Mouse (Mus musculus) kidney, adult 8-10 months (tissue): ENCODE results near the gene Cdca3.
"Not testable (repeated sequence)": the region's sequence is repeated elsewhere in the genome, so short reads cannot be mapped to it uniquely, and the experiment has no call there.

Experiments
- DNase-seq, 2 experiments: peaks; one replicate each; pipeline ENCODE4 v3.0.0; 2022

Gene Cdca3

DNA sequence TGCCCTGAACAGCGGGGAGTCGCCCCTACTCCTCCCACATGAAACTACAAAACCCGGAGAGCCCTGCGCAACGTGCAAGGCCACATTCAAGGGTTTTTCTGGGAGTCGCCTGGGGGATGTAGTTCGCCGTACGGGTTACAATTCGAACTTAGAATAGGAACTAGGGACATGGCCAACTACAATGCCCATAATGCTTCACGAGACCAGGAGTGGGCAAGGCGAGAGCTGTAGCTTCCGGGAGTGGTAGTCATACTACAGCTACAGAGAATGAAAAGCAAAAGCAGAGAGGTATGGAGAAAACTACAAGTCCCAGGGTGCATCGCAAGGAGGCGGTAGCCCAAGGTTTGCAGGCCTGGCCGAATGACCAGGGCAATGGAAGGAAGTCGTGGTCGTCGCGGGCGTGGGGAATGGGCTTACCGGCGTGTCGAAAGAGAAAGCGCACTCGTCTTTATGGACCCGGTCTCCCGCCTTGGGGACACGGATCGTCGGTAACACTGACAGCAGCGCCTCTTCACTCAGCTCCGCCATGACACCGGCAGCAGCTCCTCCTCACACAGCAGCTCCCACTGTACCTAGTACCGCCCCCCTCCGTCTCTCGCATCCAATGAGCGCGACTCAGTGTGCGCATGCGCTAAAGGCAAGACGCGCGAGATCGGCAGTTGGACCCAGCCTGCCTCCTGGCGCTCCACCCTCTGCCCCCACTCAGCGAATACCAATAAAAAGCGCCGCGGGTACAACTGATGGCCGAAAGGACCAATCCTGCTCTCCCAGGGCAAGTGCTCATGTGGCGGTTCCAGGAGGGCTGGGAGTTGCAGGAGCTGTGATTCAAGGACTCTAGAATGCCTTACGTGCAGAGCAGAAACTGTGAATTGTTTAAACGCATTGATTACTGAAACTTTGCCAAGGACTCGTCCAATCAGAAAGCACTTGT, at the start of gene Cdca3, which contains the start of gene Usp5:
Cdca3 (plus strand) TSS at position 680 of the 931 bp plus-strand sequence.
Usp5 (minus strand) TSS at position 617 of the 931 bp plus-strand sequence.
- DNase-seq = peak; percentile 98 to 100

DNA sequence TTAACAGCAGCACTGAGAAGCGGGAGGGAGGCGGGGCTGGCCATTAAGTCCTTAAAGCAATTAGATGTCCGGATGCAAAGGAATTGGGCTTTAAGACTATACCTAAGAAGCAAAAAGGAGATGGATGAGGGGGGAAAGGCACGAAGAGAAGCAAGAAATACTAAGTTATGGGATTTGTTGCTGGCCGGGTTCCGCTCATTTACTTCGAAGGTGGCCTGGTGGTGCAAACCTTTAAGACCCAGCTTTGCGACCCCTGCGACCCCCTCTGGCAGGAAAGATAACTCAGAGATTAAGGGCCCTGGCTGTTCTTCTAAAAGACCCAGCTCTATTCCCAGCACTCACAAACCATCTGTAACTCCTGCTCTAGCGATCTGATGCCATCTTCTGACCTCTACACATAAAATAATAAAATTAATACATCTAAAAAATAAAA, 49.3 kb upstream of the Cdca3 start:
- DNase-seq = peak in 1 of 2 experiments; percentile 50

DNA sequence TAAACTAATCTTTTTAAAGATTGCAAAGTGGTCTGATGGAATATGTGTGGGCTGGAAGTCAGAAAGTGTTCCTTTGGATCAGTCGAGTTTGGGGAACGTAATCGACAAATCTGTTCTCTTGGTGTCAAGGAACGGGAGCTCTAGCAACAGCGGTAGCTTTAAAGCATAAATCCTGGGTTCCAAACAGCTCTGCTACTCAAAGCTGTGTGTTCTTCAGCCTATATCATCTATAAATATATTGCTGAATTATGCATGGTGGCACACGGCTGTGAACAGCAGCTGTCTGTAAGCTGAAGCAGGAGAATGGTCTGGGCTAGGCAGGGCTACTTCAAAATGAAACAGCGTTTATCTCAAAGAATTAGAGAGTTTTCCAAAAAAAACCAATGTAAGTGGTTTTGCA, 48.4 kb upstream of the Cdca3 start:
- DNase-seq = no peak

DNA sequence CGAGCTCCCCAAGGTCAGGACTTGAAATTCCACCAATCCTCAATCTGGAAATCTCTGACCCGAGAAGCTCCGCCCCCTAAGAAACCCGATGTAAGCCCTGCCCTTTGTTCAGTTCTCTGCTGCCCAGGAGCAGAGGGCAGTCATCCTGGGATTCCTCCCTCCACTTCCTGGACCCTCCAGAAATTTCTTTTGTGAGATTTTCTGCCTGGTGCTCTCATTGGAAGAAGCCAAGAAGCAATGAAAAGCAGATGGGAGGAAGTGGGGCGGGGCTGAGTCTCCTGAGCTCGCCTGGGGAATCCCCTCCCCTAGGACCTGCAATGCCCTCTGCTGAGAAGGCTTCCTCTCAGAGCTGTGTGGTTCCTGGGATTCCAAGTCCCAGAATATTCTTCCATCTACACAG, 46.9 kb upstream of the Cdca3 start:
- peak in 1 of 2 experiments; percentile 47 for DNase-seq

DNA sequence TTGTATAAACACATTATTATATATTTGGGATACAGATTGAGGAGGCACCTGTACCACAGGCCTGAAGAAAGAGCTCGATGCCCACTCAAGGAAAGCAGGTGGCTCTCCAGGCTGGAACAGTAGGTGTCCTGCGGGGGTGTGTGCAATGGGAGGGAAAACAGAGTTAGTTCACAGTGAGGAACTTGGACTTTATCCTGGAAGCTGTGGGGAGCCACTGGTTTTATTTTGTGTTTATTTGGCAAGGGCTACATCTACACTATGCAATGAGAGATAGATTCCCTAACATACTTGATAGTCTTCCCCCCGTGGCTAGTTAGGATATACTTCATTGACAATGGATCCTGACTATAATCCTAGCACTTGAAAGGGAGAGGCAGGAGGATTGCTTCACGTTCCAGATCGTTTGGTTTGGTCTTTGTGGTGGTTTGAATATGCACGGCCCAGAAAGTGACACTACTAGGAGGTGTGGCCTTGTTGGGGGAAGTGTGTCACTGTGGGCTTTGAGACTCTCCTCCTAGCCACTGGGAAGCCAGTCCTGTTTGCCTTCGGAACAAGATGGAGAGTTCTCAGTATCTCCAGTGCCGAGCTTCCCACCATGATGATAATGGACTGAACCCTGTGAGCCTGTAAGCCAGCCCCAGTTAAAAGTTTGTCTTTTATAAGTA, 42.5 kb upstream of the Cdca3 start:
- peak; percentile 53 to 58 for DNase-seq

DNA sequence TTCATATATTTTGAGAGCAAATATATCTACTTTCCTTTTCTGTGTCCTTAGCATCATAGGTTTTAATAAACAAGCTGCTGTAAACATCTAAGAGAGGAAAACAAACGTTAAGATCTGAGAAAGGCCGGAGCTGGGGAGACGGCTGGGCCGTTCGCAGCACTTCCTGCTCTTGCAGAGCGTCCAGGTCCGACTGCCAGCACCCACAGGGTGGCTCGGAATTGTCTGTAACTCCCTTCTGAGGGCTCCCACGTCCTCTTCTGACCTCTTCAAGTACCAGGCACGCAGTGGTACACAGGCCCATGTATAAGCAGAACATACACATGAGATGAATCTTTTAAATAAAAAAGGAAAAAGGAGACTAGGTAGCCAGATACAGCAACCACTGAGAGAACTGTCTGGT, 41.6 kb upstream of the Cdca3 start:
- no peak for DNase-seq

DNA sequence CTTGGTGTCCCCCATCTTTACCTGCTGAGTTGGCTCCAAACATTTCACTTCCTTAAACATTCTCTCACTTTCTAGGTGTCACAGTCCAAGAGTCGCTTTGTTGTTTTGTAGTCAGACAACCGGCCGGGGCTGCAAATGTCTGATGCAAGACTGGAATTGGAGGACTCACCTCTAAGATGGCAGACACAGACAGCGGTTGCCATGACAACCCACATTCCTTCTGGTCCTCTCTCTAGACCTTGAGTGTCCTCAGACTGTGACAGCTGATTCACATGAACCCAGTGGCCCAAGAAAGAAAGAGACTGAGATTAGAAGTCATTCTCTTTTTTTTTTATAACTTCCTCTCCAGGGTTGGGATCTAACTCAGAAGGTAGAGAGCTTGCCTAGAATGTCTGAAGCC, 39.8 kb upstream of the Cdca3 start:
- no peak for DNase-seq

DNA sequence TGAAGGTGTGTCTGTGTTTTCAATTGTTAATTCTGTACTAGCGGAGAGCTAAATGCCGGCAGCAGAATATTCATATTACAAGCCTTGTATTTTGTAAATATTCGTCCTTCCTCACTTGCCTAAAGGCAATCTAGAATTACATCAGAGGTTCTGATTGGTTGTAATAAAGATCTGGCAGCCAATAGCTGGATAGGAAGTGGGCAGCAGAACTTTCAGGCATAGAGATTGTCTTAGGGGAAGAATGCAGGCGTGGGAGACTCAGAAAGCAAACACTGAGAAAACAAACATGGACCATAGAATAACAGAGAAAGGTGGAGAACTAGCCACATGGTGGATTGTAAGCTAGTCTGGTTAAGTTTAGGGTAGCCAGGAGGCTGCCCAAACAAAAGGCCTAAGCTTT, 39.2 kb upstream of the Cdca3 start:
- DNase-seq = no peak

DNA sequence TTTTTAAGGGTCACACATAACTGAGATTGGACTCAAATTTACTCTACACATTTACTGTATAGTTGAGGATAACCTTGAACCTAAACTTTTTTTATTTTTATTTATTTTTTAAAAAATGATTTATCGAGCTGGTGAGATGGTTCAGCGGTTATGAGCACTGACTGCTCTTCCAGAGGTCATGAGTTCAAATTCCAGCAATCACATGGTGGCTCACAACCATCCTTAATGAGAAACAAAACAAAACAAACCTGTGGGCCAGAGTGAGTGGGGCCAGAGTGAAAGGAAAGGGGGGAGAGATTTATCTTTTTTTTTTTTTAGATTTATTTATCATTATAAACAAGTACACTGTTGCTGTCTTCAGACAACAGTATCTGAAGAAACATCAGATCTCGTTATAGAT, 37.4 kb upstream of the Cdca3 start:
- peak in 1 of 2 experiments; percentile 60 for DNase-seq

DNA sequence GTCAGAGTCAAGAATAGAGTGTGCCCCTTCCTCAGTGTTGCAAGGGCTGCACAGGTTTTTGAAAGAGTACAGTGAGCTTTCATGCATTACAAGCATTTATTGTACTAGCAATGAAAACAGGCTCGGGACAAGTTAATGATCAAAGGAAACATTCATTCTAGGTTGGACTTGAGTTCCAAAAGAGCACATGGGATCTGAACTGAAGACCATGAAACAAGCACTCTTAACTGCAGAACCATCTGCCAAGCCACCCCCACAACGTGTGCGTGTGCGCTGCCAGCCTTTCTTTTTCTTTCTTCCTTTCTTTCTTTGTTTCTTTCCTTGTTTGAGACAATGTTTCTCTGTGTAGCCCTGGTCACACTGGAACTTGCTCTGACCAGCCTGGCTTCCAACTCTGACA, 33.6 kb upstream of the Cdca3 start:
- DNase-seq = peak; percentile 50 to 81

DNA sequence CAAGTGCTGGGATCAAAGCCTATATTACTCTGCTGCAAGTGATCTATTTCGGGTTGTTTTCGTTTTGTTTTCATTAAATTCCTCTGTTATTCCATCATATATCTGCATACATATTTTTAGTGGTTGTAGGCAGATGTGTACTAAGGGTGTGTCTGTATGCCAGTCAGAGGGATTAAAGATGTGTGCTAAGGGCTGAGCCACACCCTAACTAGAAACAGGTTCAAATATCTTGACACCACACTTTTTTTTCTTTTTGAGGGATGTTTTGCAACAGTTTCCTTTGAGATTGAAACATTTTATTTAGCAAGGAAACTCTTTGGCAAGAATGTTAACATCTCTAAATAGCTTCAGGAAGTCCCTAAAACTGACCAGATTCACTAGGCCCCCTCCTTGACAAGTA, 33.1 kb upstream of the Cdca3 start:
- DNase-seq = no peak

DNA sequence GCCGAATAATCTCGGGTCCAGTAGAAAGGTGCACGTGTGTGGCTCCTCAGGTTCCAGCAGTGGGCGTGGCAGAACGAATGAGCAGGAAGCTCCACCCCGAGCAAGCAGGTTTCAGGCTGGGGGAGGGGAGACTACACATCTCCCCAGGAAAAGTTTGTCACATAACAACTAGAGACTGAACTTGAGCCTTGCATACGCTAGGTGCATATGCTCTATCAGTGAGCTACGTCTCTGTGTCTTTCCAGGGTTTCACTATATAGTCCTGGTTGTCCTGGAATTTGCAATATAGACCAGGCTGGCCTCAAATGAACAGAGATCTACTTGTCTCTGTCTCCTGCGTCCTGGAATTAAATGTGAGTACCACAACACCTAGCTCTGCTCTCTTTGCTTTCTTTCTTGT, 26.9 kb upstream of the Cdca3 start:
- not testable (repeated sequence) for DNase-seq

DNA sequence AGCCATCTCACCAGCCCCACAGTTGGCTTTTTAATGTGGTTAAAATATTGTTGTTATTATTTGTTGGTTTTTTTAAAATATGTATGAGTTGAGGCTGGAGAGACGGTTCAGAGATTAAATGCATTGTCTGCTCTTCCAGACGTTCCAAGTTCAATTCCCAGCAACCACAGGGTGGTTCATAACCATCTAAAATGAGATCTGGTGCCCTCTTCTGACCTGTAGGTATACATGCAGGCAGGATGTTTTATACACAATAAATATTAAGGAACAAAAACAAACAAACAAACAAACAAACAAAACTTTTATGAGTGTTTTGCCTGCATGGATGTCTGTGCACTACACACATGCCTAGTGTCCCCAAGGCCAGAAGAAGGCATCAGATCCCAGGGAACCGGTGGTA, 26.3 kb upstream of the Cdca3 start:
- no peak for DNase-seq

DNA sequence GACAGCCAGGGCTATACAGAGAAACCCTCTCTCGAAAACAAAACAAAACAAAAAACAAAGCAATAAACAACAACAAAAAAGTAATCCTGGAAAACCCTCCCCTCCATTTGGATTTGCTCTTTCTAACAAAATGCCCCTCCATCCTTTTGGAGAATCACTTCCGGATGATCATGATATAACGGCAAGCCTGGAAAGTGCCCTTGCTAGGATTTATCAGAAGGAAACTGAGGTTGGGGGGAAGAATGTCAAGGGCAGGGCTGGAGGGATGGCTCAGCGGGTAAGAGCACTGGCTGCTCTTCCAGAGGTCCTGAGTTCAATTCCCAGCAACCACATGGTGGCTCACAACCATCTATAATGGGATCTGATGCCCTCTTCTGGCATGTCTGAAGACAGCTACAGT, 25.7 kb upstream of the Cdca3 start:
- DNase-seq = not testable (repeated sequence)

DNA sequence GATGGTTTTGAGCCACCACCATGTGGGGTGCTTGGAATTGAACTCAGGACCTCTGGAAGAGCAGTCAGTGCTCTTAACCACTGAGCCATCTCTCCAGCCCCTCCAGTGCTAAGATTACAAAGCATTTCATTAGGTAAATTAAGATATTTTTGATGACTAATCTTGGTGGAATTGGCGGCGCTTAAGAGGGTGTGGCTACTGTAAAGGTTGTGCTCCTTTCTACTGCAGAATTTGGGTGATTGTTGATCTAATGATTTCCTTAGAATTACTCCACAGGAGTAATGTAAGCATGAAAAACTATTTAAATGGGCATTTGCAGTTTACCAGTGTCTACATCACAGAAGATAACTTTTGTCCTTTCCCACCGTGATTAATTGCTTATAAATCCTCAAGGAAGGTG, 25.0 kb upstream of the Cdca3 start:
- no peak for DNase-seq

DNA sequence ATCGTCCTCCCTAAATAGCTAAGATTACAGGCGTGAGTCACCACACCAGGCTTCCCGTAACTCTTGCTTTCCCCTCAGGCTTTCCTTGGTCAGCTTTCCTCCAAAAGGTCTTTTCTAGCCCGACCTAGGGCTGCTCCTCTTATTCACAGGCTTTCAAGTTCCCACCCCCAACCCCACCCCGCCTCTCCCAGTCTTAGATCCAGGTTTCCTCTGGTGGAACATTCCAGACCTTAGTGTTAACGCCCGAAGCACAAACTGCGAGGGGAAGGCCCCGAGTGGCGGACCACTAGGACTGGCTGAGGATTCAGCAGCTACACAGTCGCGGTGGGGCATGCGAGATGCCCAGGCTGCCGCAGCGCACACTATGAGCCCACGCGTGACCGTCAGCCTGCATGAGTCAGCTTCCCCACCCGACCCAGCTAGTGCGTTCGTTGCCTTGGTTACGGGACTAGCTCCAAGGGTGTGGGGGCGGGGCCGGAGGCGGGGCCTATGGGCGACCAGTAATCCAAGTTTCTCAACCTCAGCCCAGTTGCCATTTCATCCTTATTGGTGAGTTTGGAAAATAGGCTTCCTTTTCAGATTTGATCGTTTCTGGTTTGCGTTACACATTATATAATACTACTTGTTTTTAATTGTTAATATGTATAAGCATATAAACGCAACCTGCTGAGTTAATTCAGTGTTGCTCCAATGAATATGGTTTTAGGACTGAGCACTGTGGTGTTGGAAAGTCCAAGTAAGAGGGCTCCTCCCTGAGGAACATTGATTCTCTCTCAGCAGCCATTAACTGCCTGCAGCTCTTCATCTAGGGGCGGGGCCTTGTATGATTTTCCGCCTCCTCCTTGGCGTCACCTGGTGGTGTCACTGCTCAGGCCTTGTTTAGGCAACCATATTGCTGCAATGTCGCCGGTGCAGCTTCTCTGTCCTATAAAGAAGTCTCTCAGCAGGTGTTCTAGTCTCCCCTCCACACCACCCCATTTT, 23.7 kb upstream of the Cdca3 start:
- DNase-seq = peak; percentile 97

DNA sequence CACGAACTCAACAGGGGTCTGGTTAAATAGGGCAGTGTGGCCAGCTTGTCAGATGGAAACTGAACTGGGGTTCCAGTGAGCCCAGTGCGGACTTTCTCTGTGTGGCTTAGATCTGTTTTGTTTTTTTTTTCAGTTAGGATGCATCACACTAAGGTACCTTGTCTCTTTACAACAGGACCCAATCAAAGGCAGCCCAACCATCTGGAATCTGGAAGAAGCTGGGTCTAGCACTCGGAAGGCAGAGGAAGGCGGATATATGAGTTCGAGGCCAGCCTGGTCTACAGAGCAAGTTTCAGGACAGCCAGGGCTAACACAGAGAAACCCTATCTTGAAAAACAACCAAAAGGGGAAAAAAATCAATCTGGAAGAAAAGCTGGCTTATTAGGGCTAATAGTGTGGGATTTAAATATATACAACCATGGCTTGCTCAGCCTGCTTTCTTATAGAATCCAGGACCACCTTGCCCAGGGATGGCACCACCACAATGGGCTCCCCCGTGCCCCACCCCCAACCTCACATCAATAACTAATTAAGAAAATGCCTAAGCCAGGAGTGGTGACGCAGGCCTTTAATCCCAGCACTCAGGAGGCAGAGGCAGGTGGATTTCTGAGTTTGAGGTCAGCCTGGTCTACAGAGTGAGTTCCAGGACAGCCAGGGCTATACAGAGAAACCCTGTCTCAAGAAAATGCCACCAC, 22.8 kb upstream of the Cdca3 start:
- DNase-seq = no peak

DNA sequence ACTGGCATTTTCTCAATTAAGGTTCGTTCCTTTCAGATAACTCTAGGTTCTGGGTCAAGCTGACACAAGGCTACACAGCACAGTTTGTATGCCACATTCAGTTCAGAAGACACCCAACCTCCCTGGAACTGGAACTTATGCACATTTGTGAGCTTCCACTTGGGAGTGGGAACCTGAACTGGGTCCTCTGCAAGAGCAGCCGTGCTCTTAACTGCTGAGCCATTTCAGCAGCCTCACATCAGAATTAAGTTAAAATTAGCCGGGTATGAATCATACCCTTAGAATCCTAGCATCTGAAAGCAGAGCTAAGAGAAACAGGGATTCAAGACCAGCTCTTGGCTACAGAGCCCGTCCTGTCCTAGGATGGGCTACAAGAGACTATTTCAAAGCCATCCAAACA, 22.0 kb upstream of the Cdca3 start:
- no peak for DNase-seq

DNA sequence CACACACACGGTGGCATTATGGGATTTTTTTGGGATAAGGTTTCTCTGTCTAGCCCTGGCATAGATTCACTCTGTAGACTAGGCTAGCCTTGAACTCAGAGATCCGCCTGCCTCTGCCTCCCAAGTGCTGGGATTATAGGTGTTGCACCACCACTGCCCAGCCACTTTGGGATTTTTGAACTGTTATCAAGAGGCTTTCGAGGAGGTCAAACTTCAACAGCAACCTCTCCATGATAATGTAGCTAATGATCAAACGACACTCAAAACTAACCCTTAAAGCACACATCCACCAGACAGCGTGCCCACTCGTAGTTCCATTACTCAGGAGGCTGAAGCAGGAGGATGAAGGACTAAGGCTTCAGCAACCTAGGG, 21.4 kb upstream of the Cdca3 start:
- DNase-seq = no peak

DNA sequence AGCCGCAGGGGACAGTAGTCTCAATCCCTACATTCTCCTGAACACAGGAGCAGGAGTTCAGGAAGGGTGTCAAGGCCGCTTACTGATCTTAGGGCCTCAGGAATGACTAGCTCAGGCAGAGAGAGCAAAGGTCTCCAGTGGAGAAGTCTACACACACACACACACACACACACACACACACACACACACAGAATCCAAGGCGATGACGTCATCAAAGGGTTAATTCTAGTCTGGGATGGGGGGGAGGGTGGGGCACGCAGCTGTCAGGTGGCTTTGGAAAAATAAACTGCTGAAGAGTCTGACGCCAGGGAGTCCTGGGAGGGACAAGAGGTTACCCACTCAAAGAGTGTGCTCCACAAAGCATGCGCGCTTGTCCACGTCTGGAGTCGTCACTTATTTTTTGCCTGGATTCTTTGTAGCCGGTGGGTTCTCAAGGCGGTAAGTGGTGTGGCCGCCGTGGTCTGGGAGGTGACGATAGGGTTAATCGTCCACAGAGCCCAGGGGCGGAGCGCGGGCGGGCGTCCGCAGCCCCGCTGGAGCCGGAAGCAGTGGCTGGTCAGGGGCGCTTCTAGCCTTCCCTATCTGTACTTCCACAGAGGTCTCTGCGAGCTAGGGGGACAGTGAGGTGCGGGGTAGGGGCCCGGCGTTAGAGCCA, 20.9 kb upstream of the Cdca3 start, which contains the start of gene Spsb2:
Spsb2 (plus strand) TSS at position 304 of the 655 bp plus-strand sequence.
- DNase-seq = peak; percentile 81 to 87

DNA sequence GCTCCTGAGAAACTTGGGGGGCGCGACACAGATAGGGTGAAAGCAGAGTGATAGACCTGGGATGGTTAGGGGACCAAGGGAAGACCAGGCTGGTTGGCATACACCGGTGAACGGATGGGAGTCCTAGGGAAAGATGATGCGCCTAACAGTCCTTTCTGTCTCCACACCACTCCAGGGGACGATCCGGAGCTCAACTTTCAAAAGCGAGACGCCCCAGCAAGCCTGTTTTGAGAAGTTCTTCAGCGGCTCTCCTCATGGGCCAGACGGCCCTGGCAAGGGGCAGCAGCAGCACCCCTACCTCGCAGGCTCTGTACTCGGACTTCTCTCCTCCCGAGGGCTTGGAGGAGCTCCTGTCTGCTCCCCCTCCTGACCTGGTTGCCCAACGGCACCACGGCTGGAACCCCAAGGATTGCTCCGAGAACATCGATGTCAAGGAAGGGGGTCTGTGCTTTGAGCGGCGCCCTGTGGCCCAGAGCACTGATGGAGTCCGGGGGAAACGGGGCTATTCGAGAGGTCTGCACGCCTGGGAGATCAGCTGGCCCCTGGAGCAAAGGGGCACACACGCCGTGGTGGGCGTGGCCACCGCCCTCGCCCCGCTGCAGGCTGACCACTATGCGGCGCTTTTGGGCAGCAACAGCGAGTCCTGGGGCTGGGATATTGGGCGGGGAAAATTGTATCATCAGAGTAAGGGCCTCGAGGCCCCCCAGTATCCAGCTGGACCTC, 20.1 kb upstream of the Cdca3 start:
- peak; percentile 83 to 89 for DNase-seq
